Mouse (Mus musculus) gastrocnemius, adult 2 months (tissue): ENCODE data around the gene Fam192a. TPM values are rescaled to one million over a fixed set of nuclear protein-coding genes. Genes with fewer than 3 reads are reported as not detected.

Experiments
- DNase-seq: peaks from one replicate; pipeline ENCODE4 v3.0.0; 2022
- H3K27ac ChIP-seq: fragments of 200-600 bp; 2 replicates; pipeline ENCODE4 v1.8.1; 2022; ENCODE audit warnings: mild to moderate bottlenecking
- H3K4me3 ChIP-seq: fragments of 200-600 bp; 2 replicates; pipeline ENCODE4 v1.8.1; 2022; ENCODE audit warnings: mild to moderate bottlenecking, moderate library complexity
- CTCF ChIP-seq: fragments of 200-600 bp; IDR thresholded peaks from 2 replicates; pipeline ENCODE4 v1.8.1; 2022; ENCODE audit warnings: antibody characterized with exemption, mild to moderate bottlenecking, moderate library complexity
- intact Hi-C: fragments of 180-260 bp; cut with DNase I; formaldehyde crosslinking; loops from one replicate; pipeline ENCODE4 v1.15.1; 2025
- long read RNA-seq, 2 experiments: library from polyadenylated mRNA; stranded (forward); transcript quantifications; one replicate each; pipeline ENCODE4 v2.0.0; 2021
- total RNA-seq, 2 experiments: library from RNA; stranded (reverse); gene quantifications; 2 replicates each; pipeline ENCODE4 v1.2.3; 2021

The Fam192a gene
- total RNA-seq: 10 to 100 TPM; 17.9 to 22.6 TPM
- long read RNA-seq, experiment 1, transcript Fam192a-201 (8 exons, 2,873 nt): major isoform, 34 of 40 reads
- long read RNA-seq, experiment 1, partial matches to known transcripts: 0 of 40 reads
- long read RNA-seq, experiment 1, other reads (novel, unspliced or antisense): 6 of 40 reads
- long read RNA-seq, experiment 2, transcript Fam192a-201 (8 exons, 2,873 nt): major isoform, 28 of 36 reads
- long read RNA-seq, experiment 2, partial matches to known transcripts: 0 of 36 reads
- long read RNA-seq, experiment 2, other reads (novel, unspliced or antisense): 8 of 36 reads

DNA sequence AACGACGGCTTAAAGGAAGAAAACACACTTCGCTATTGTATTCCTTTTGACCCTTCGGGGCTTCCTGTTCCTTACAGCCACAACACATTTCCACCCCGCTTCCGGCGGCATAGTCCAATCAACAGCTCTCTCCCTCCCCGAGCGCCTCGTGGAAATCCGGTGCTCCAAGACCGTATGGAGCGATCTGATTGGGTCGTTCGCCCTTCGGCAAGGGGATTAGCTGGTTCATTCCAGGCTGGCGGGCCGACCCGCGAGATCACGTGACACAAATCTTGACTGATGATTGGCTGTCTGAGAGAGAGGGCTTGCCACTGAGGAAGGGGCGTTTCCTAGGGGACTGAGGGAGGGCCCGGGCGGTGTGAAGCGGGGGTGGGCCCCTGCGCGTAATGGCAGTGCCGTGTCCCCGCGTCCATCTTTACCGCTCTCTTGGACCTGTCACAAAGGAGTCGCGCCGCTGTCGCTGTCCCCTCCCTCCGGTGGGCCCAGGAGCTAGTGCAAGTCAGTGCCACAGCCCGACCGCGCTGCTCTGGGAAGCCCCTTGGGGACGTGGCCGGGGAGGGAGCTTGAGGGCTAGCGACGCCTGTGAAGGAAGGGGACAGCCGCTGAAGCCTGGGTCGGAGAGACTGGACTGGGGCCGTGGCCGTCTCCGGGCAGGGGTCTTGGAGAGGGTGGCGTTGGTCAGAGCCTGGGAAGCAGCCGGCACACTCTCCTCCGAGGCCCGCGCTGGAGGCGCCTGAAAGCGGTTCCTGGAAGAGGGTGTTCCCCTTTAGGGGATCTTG, at the start of gene Fam192a, which contains the start of gene Rspry1:
TSS of gene Fam192a (minus strand) at position 391 of the 779 bp plus-strand sequence.
TSS of gene Rspry1 (plus strand) at position 331 of the 779 bp plus-strand sequence.
- no peak; the same call in 1 of the 2 replicates for TF ChIP-seq CTCF
- peak; percentile 99 for DNase-seq
- Histone ChIP-seq H3K27ac (peak within 1 kb of the TSS; percentile 97), H3K4me3 (peak within 1 kb of the TSS; percentile 100)
- intact Hi-C loops: loop anchor here (2.0 kb wide), 1 partner anchor 103 kb away; no protein-coding TSS in a partner anchor

DNA sequence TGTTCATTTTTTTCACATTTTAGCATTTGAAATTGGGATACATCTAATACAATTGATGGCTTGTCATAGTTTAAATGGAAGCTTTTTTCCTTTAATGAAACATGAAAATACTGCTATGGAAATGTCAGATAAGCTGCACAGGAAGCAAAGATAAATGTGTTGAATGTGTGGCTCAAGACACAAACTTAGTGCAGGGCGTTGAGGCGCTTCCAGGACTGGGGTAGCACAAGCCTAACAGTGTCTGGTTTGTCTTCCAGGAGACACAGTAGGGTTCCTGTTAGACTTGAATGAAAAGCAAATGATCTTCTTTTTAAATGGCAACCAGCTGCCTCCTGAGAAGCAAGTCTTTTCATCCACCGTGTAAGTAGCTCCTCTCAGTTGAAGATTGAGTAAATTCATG, 47.7 kb upstream of the Fam192a start:
- no peak for TF ChIP-seq CTCF
- no peak overlapping the region for H3K27ac ChIP-seq
- H3K4me3 ChIP-seq: no peak overlapping the region
- no peak for DNase-seq
- intact Hi-C loops: no loop called here

DNA sequence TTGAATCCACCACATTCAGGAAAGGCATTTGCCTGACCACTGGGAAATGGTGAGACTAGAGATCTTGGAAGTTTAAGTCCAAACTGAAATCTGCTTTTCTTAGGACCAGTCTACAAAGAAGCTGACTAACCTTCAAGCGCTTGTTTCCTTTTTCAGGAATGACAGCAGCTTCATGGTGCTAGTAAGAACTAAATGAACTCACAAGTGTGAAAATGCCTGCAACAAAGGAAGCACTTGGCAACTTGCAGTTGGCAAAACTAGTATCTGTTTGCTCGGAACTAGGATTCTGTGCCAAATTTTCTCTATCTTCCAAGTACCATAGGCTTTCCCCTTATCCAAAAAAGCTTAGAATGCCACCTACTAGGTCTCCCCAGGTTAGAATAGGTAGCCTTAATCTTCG, 44.4 kb upstream of the Fam192a start:
- no peak for DNase-seq
- Histone ChIP-seq H3K27ac (no peak overlapping the region), H3K4me3 (no peak overlapping the region)
- TF ChIP-seq CTCF: no peak
- intact Hi-C loops: no loop called here

DNA sequence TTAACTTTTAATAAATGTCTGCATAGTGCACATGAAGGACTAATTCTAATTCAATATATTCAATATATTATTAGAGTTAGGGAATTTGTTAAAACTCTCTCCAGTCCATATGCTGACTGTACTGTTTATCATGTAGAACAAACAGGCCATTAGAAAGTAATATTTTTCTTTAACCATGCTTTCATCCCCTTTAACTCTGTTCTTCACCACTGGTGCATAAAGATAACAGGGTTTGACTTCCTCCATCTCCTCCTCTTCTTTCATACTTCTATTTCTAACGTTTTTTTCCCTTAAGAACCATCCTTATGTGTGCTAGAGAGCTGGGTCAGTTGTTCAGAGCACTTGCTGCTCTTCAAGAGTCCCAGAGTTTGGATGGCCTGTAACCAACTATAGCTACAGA, 43.4 kb upstream of the Fam192a start:
- intact Hi-C loops: no loop called here
- no peak for TF ChIP-seq CTCF
- Histone ChIP-seq H3K27ac (no peak overlapping the region), H3K4me3 (no peak overlapping the region)
- no peak for DNase-seq

DNA sequence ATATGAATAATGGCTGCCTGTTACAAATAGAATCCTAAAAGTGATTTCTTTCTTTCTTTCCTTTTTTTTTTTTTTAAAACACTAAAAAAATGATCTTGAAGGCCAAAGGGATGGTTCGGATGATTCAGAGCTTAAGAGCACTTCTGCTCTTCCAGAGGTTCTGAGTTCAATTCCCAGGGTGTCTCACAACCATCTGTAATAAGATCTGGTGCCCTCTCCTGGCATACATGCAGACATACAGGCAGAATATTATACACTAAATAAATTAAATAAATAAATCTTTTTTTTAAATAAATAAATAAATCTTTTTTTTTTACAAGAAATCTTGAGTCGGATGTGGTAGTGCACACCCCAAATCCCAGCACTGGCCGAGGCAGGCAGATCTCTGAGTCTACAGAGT, 40.1 kb upstream of the Fam192a start:
- no peak overlapping the region for H3K4me3 ChIP-seq
- peak; percentile 34 for TF ChIP-seq CTCF

DNA sequence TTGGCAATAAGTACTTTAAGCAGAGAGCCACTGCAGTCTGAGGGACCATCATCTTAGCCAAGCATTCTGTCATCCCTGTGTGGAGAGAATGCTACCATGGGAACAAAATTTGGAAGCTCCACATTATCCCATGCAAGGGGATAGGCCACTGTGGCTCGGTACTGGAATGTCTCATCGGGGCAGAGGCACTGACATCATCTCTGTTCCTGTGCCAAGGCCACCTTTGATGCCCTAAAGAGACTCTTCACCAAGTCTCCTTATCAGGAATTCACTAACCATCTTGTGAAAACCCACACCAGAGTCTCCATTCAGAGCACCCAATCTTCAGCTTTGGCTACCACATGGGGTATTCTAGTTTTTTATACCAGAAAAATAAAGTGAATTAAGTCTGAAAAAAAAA, 39.4 kb upstream of the Fam192a start:
- intact Hi-C loops: no loop called here
- no peak overlapping the region for H3K4me3 ChIP-seq
- no peak for DNase-seq
- no peak for TF ChIP-seq CTCF
- no peak overlapping the region for H3K27ac ChIP-seq

More for the DNA sequence above, 40.1 kb upstream of the Fam192a start:
- DNase-seq: no peak
- intact Hi-C loops: no loop called here
- H3K27ac ChIP-seq: no peak overlapping the region

DNA sequence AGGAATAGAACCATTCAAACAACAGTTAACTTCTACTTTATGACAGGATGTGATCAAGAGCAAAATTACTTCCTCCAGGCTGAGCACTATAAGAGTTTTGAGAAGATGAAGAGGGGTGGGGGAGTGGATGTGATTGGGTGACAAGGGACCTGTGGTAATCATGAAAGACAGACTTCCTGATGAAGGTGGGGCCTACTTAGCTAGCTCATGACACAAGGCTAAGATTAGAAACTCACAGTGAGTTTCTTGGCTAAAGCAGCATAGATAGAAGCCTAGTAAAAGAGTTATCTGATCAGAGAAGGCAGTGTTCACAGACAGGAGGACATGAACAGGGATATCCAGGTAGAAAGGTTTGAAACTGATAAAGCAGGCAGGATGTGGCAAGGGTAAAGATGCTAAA, 32.4 kb upstream of the Fam192a start:
- no peak for DNase-seq
- TF ChIP-seq CTCF: no peak
- intact Hi-C loops: no loop called here
- Histone ChIP-seq H3K27ac (no peak overlapping the region), H3K4me3 (no peak overlapping the region)

DNA sequence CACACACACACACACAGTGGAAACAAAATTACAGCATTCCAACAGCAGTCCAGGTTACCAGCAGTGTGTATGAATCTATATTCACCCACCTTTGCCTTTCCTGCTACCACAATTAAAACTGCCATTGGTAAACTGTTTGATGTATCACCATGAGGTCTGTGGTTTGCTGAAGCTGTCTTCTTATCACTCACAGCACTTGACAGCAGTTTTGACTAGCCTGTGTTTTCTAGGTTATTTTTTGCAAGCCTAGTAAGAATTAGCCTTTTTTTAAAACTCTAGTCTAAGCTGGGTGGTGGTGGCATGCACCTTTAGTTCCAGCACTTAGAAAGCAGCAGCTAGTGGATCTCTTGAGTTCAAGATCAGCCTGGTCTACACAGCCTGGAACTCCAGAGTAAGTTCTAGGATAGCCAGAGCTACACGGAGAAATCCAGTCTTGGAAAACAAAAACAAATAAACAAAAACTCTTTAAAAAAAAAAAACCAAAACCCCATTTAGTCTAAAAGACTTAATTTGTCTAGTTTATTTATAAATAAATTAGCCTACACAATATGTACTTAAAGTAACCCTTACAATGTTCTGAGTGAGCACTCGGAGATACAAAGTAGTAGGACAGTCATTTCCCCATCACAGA, 31.9 kb upstream of the Fam192a start:
- Histone ChIP-seq H3K4me3 (no peak overlapping the region), H3K27ac (no peak overlapping the region)
- DNase-seq: no peak
- no peak for TF ChIP-seq CTCF
- intact Hi-C loops: no loop called here

DNA sequence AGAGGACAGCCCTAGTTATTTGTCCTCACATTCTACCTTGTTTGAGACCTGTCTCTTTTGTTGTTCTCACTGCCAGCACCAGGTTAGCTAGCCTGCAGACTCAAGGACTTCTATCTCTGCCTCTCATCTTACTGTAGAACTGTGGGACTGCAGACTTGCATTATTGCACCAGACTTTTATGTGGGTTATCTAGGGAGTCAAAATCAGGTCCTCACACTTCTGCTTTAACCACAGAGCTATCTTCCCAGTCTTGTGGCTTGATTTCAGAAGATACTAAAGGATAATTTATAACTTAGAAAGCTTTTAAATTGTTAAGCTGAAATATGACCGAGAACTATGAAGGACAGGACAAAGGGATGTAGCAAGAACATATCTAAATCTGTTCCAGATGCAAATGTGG, 23.1 kb upstream of the Fam192a start:
- intact Hi-C loops: no loop called here
- Histone ChIP-seq H3K4me3 (no peak overlapping the region), H3K27ac (no peak overlapping the region)
- no peak for TF ChIP-seq CTCF
- no peak for DNase-seq

DNA sequence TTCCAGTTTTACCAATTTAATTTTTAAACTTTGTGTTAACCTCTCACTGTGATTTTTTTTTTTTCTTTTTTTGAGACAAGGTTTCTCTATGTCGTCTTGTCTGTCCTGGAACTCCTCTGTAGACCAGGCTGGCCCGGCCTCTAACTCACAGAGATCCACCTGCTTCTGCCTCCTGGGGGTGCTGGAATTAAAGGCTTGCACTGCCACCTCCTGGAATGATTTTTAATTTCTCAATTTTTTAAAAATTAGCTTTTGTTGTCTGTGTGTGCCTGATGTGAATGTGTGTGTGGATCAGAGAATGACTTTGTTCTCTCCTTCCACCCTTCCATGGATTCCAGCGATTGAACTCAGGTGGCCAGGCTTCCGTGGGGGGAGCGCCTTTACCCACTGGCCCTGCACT, 5.3 kb upstream of the Fam192a start:
- Histone ChIP-seq H3K27ac (no peak overlapping the region), H3K4me3 (no peak overlapping the region)
- no peak for DNase-seq
- no peak; the same call in 1 of the 2 replicates for TF ChIP-seq CTCF
- intact Hi-C loops: no loop called here

DNA sequence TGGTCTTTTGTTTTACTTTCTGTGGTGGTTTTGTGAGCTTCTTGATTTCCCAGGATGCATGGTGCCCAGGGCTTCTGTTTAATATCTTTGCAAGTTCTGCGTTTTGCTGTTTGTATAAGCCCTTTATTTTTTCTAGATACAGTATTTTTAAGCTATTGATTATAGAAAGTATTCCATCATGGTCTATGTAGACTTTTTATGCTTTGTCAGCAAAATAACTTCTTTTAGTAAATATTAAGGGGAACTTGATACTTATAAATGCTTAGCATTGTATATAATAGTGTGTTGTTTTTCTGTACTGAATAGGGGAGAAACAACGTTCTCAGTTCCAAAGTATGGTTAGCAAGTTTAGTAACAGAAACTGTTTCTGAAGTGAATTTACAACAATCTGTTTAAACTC, 2.2 kb upstream of the Fam192a start:
- Histone ChIP-seq H3K27ac (peak overlapping the region; percentile 35; the same call in 1 of the 2 replicates), H3K4me3 (no peak overlapping the region)
- intact Hi-C loops: no loop called here
- TF ChIP-seq CTCF: no peak
- DNase-seq: no peak

DNA sequence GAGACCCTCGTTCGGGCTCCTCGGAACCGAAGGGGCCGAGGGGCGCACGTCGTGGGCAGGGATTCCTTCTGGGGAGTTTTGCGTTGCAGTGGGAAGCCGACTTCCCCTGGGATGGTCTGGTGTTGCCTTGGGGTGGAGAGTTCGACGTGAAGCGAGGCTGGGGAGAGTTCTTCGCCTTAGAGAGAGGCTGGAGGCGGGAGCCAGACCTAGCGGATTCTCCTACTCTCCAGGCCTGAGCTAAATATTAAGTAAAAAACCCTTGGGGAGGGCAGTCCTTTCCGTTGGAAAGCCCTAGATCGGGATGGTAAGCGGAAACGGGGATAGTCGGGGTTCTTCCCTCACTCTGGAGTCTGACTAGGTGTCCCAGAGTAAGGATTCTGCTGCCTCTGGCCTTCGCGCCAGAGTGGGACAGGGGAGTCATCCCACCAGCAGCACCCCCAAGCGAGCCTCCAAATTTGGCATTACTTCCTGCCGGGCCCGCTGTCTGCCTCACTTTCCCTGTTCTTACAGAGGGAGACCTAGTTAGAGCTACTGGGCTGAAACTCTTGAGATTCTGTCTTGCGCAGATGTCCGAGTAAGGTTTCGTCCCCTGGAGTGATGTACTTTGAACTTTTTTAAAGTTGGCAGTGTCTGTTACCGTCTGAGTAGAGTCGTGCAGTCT, 804 bp upstream of the Fam192a start:
- peak; percentile 52 for DNase-seq
- Histone ChIP-seq H3K4me3 (peak overlapping the region; percentile 100), H3K27ac (peak overlapping the region; percentile 95)
- no peak for TF ChIP-seq CTCF
- intact Hi-C loops: no loop called here
